Mouse (Mus musculus) subcutaneous adipose tissue, adult 2 months (tissue): ENCODE measurements around the gene Upp2. TPM values are rescaled to one million over a fixed set of nuclear protein-coding genes. Genes with fewer than 3 reads are reported as not detected.

Experiments
- polyA plus RNA-seq: library from polyadenylated mRNA; depleted of rRNA; stranded (reverse); fragments of >200 nt; gene quantifications from 2 replicates; pipeline ENCODE4 v1.2.3, GENCODE M21; 2012; ENCODE audit warnings: low replicate concordance; rRNA removed

Gene Upp2
- polyA plus RNA-seq, result 5.5 and 9.6 TPM in 2 replicates

GRCm38 (mm10) chr2:58567066-58567810 is at the start of gene Upp2, which contains the start of gene Acvr1:
Gene Upp2, plus strand, starts transcription at chr2:58567298.
Gene Acvr1, minus strand, starts transcription at chr2:58567157.

Other genes starting within 250 kb of the Upp2 start
- gene Acvr1c, start 209.4 kb upstream of the Upp2 start, polyA plus RNA-seq, result 10.3 and 25.8 TPM in 2 replicates
- not detected in 2 replicates for gene Gm17409, start 97.2 kb upstream of the Upp2 start, polyA plus RNA-seq
- gene Acvr1, start 141 bp upstream of the Upp2 start, polyA plus RNA-seq, result 11.5 and 11.8 TPM in 2 replicates